Mouse (Mus musculus): ENCODE results near the gene Klhl35. TPM values are rescaled to one million over a fixed set of nuclear protein-coding genes. Genes with fewer than 3 reads are reported as not detected.

The Klhl35 gene
- polyA plus RNA-seq, 1 experiment from 2014 or later, result 0.95 TPM

- Histone ChIP-seq H3K9ac (no peak overlapping the region), H3K4me3 (ENCODE audit: low read depth, low read length) (no peak overlapping the region), H3K9me3 (ENCODE audit: low read depth, low read length) (no peaks in the 10 kb centered on the region), H3K4me1 (ENCODE audit: insufficient read depth) (no peaks in the 10 kb centered on the region), H3K4me2 (no peak overlapping the region), H3K27me3 (ENCODE audit: insufficient read depth, low read length) (no peaks in the 10 kb centered on the region), H3K27ac (ENCODE audit: low read depth) (no peak overlapping the region), H3K36me3 (ENCODE audit: insufficient read depth) (no peaks in the 10 kb centered on the region)
- TF ChIP-seq CTCF (IDR thresholded peaks at IDR 0.05; ENCODE audit: low read depth), result no peak
- 87% methylated on average over 5 of the region's 5 CpGs for WGBS
- no peak for ATAC-seq (ENCODE audit: insufficient read depth)
- no peak for DNase-seq
Observed at GRCm38 (mm10) chr7:99428836-99429235, 37.0 kb upstream of the Klhl35 start.

GRCm38 (mm10) chr7:99429786-99430185 is 36.0 kb upstream of the Klhl35 start:
- TF ChIP-seq CTCF (IDR thresholded peaks at IDR 0.05; ENCODE audit: low read depth), result no peak
- Histone ChIP-seq H3K27me3 (ENCODE audit: insufficient read depth, low read length) (no peaks in the 10 kb centered on the region), H3K9me3 (ENCODE audit: low read depth, low read length) (no peaks in the 10 kb centered on the region), H3K36me3 (ENCODE audit: insufficient read depth) (no peaks in the 10 kb centered on the region), H3K27ac (ENCODE audit: low read depth) (no peak overlapping the region), H3K4me3 (ENCODE audit: low read depth, low read length) (no peak overlapping the region), H3K4me1 (ENCODE audit: insufficient read depth) (no peaks in the 10 kb centered on the region), H3K9ac (no peak overlapping the region), H3K4me2 (no peak overlapping the region)
- ATAC-seq (ENCODE audit: insufficient read depth) (no peak), DNase-seq (peak; percentile 37)
- WGBS, result 56% methylated on average over 6 of the region's 6 CpGs

GRCm38 (mm10) chr7:99430246-99430645 is 35.6 kb upstream of the Klhl35 start:
- Histone ChIP-seq H3K27ac (ENCODE audit: low read depth) (no peak overlapping the region), H3K36me3 (ENCODE audit: insufficient read depth) (no peaks in the 10 kb centered on the region), H3K9ac (no peak overlapping the region), H3K27me3 (ENCODE audit: insufficient read depth, low read length) (no peaks in the 10 kb centered on the region), H3K4me3 (ENCODE audit: low read depth, low read length) (no peak overlapping the region), H3K9me3 (ENCODE audit: low read depth, low read length) (no peaks in the 10 kb centered on the region), H3K4me1 (ENCODE audit: insufficient read depth) (no peaks in the 10 kb centered on the region), H3K4me2 (no peak overlapping the region)
- 60% methylated on average over 11 of the region's 11 CpGs for WGBS
- DNase-seq, result no peak
- no peak for TF ChIP-seq CTCF (IDR thresholded peaks at IDR 0.05; ENCODE audit: low read depth)
- no peak for ATAC-seq (ENCODE audit: insufficient read depth)

- no peak for TF ChIP-seq CTCF (IDR thresholded peaks at IDR 0.05; ENCODE audit: low read depth)
- Histone ChIP-seq H3K4me2 (no peak overlapping the region), H3K27me3 (ENCODE audit: insufficient read depth, low read length) (no peaks in the 10 kb centered on the region), H3K27ac (ENCODE audit: low read depth) (no peak overlapping the region), H3K9ac (no peak overlapping the region), H3K4me1 (ENCODE audit: insufficient read depth) (no peaks in the 10 kb centered on the region), H3K36me3 (ENCODE audit: insufficient read depth) (no peaks in the 10 kb centered on the region), H3K4me3 (ENCODE audit: low read depth, low read length) (no peak overlapping the region), H3K9me3 (ENCODE audit: low read depth, low read length) (no peaks in the 10 kb centered on the region)
- DNase-seq (peak; percentile 56), ATAC-seq (ENCODE audit: insufficient read depth) (no peak)
- 68% methylated on average over 14 of the region's 14 CpGs for WGBS
Observed at GRCm38 (mm10) chr7:99432248-99432647, 33.6 kb upstream of the Klhl35 start.

- no peak overlapping the region for H3K9ac ChIP-seq
Observed at GRCm38 (mm10) chr7:99432863-99433262, 32.9 kb upstream of the Klhl35 start.

GRCm38 (mm10) chr7:99434672-99435250 is 31.0 kb upstream of the Klhl35 start:
- no peak overlapping the region for H3K27ac ChIP-seq (ENCODE audit: low read depth)
- no peaks in the 10 kb centered on the region for H3K27me3 ChIP-seq (ENCODE audit: insufficient read depth, low read length)
- H3K4me3 ChIP-seq (ENCODE audit: low read depth, low read length), result no peak overlapping the region
- TF ChIP-seq CTCF (IDR thresholded peaks at IDR 0.05; ENCODE audit: low read depth), result no peak
- no peaks in the 10 kb centered on the region for H3K9me3 ChIP-seq (ENCODE audit: low read depth, low read length)
- no peaks in the 10 kb centered on the region for H3K4me1 ChIP-seq (ENCODE audit: insufficient read depth)
- ATAC-seq (ENCODE audit: insufficient read depth) (no peak), DNase-seq (no peak)
- 57% methylated on average over 12 of the region's 12 CpGs for WGBS
- H3K9ac ChIP-seq, result no peak overlapping the region
- H3K36me3 ChIP-seq (ENCODE audit: insufficient read depth), result no peaks in the 10 kb centered on the region
- no peak overlapping the region for H3K4me2 ChIP-seq

More at GRCm38 (mm10) chr7:99432863-99433262, 32.9 kb upstream of the Klhl35 start:
- Histone ChIP-seq H3K27me3 (ENCODE audit: insufficient read depth, low read length) (no peaks in the 10 kb centered on the region), H3K4me3 (ENCODE audit: low read depth, low read length) (no peak overlapping the region), H3K27ac (ENCODE audit: low read depth) (no peak overlapping the region), H3K4me2 (no peak overlapping the region), H3K4me1 (ENCODE audit: insufficient read depth) (no peaks in the 10 kb centered on the region), H3K9me3 (ENCODE audit: low read depth, low read length) (no peaks in the 10 kb centered on the region), H3K36me3 (ENCODE audit: insufficient read depth) (no peaks in the 10 kb centered on the region)
- WGBS, result 81% methylated on average over 6 of the region's 6 CpGs
- no peak for ATAC-seq (ENCODE audit: insufficient read depth)
- DNase-seq, result no peak
- TF ChIP-seq CTCF (IDR thresholded peaks at IDR 0.05; ENCODE audit: low read depth), result no peak

GRCm38 (mm10) chr7:99436530-99436929 is 29.3 kb upstream of the Klhl35 start:
- Histone ChIP-seq H3K4me1 (ENCODE audit: insufficient read depth) (peaks cover 8% of the 10 kb centered on the region), H3K36me3 (ENCODE audit: insufficient read depth) (no peaks in the 10 kb centered on the region), H3K27ac (ENCODE audit: low read depth) (no peak overlapping the region), H3K4me2 (no peak overlapping the region), H3K9ac (no peak overlapping the region), H3K27me3 (ENCODE audit: insufficient read depth, low read length) (no peaks in the 10 kb centered on the region), H3K4me3 (ENCODE audit: low read depth, low read length) (no peak overlapping the region), H3K9me3 (ENCODE audit: low read depth, low read length) (no peaks in the 10 kb centered on the region)
- ATAC-seq (ENCODE audit: insufficient read depth) (no peak), DNase-seq (no peak)
- TF ChIP-seq CTCF (IDR thresholded peaks at IDR 0.05; ENCODE audit: low read depth), result no peak
- 22% methylated on average over 4 of the region's 4 CpGs for WGBS

All from lung, embryonic 14.5 days (tissue).